9 mouse cellular contexts compared by ENCODE assay signal in genomic region chr8:84634849-84635304, GRCm38 (mm10). TPM values are rescaled to one million over a fixed set of nuclear protein-coding genes. Genes with fewer than 3 reads are reported as not detected.
A peak's percentile ranks its signal among the peaks of the same experiment; 100 is the strongest.
DNase-seq lines count a peak whose midpoint lies in the region; ATAC-seq and TF ChIP-seq lines count a peak whose summit lies in the region.
"Had no signal": no experiment of that assay in that cellular context is flagged by ENCODE, and none has a peak within 500 bp of the region (broad histone marks: within the 10 kb centered on the region; RNA-seq: fewer than 3 reads in every experiment).

No protein-coding gene starts in this region.

- 0 out of 2 replicates have a peak overlapping the region, but pooled peaks have one; percentile 5 for H3K9ac ChIP-seq in forebrain, embryonic 12.5 days
- no peak overlapping the region for H3K9ac ChIP-seq in liver, embryonic 11.5 days (ENCODE audit: low read depth, low read length)
- H3K9ac ChIP-seq: liver, embryonic 14.5 days had no signal

- no peaks in the 10 kb centered on the region for H3K27me3 ChIP-seq in forebrain, embryonic 12.5 days
- no peaks in the 10 kb centered on the region for H3K27me3 ChIP-seq in myocyte (ENCODE audit: control insufficient read depth, insufficient read depth, insufficient read length)
- no peaks in the 10 kb centered on the region for H3K27me3 ChIP-seq in liver, embryonic 11.5 days (replicated peaks; ENCODE audit: control insufficient read depth, insufficient read depth, low read length)

- intact Hi-C loops in heart, postnatal 36 days (cut with DNase I), result loop anchor here (5.0 kb wide), 1 partner anchor 43 kb away; no protein-coding TSS in a partner anchor

- no peak overlapping the region for H3K4me3 ChIP-seq in forebrain, embryonic 12.5 days (replicated peaks)
- no peak overlapping the region for H3K4me3 ChIP-seq in myocyte
- no peak overlapping the region for H3K4me3 ChIP-seq in liver, embryonic 11.5 days (ENCODE audit: low read depth, low read length)

- 38% methylated on average over 9 of the region's 9 CpGs for WGBS in forebrain, embryonic 12.5 days
- WGBS in liver, embryonic 11.5 days, result 70% methylated on average over 9 of the region's 9 CpGs

- peaks cover 37% of the 10 kb centered on the region for H3K4me1 ChIP-seq in forebrain, embryonic 12.5 days
- no peaks in the 10 kb centered on the region; the same call in 1 of the 2 replicates for H3K4me1 ChIP-seq in liver, embryonic 11.5 days (replicated peaks; ENCODE audit: control insufficient read depth, insufficient read depth, low read length)

- no peak overlapping the region for H3ac ChIP-seq in myocyte (ENCODE audit: control insufficient read depth, insufficient read length)

- no peak overlapping the region for H3K4me2 ChIP-seq in forebrain, embryonic 12.5 days
- no peak overlapping the region for H3K4me2 ChIP-seq in myocyte (ENCODE audit: low read depth)
- H3K4me2 ChIP-seq in liver, embryonic 11.5 days, result no peak overlapping the region

- no peaks in the 10 kb centered on the region for H3K9me3 ChIP-seq in forebrain, embryonic 12.5 days
- H3K9me3 ChIP-seq in liver, embryonic 11.5 days (ENCODE audit: control insufficient read depth, low read length), result no peaks in the 10 kb centered on the region

- H3K79me2 ChIP-seq in myocyte (ENCODE audit: control insufficient read depth, insufficient read depth), result no peaks in the 10 kb centered on the region

- TF ChIP-seq POLR2A in myocyte (IDR thresholded peaks at IDR 0.05; ENCODE audit: insufficient read length, low read depth), result no peak

- ATAC-seq in forebrain, embryonic 12.5 days (ENCODE audit: low FRiP score), result peak; percentile 18; the same call in 1 of the 2 replicates
- no peak for ATAC-seq in liver, embryonic 11.5 days (replicated peaks; ENCODE audit: low FRiP score)

- DNase-seq in kidney, postnatal 14 days, result peak; percentile 21
- no peak for DNase-seq in kidney, postnatal 25 days
- peak; percentile 80 to 85 for DNase-seq in adrenal gland, postnatal 36 days
- peak; percentile 59 for DNase-seq in heart, postnatal 36 days
- no peak for DNase-seq in liver, embryonic 11.5 days (ENCODE audit: low spot score)
- no peak for DNase-seq in thymus, postnatal 0 days (ENCODE audit: low spot score)

- peaks cover 4% of the 10 kb centered on the region; the same call in 1 of the 2 replicates for H3K36me3 ChIP-seq in forebrain, embryonic 12.5 days (replicated peaks)
- H3K36me3 ChIP-seq in myocyte (ENCODE audit: control insufficient read depth, insufficient read depth), result no peaks in the 10 kb centered on the region
- H3K36me3 ChIP-seq in liver, embryonic 11.5 days (ENCODE audit: control insufficient read depth, insufficient read depth, low read length), result no peaks in the 10 kb centered on the region

- H3K27ac ChIP-seq in forebrain, embryonic 12.5 days, result peak overlapping the region; percentile 72
- no peak overlapping the region for H3K27ac ChIP-seq in liver, embryonic 11.5 days (ENCODE audit: low read depth, low read length)
- H3K27ac ChIP-seq: liver, embryonic 14.5 days had no signal

TF ChIP-seq in myocyte, 11 proteins besides CTCF, POLR2A, EP300 and RAD21:
- TF ChIP-seq CEBPB (IDR thresholded peaks at IDR 0.05; ENCODE audit: insufficient read depth, poor library complexity, severe bottlenecking) (peak; percentile 45; the same call in 1 of the 2 replicates), REST (IDR thresholded peaks at IDR 0.05; ENCODE audit: insufficient read depth, insufficient read length) (no peak)
TF ChIP-seq in myocyte: peak in this region for 1.

RNA-seq across cellular contexts. Expression of gene Ier2, which starts 27.8 kb away (rescaled TPM):
- total RNA-seq in adrenal gland, postnatal 36 days (2021), result 10 to 100 TPM; 33.9 to 37.4 TPM
- 53.7 and 62.2 TPM in 2 replicates for polyA plus RNA-seq in forebrain, embryonic 12.5 days (2016; fragmentation: Nextera tagmentation; extraction: Ambion mirVana)
- 10 to 100 TPM; 12.6 to 16.5 TPM for total RNA-seq in heart, postnatal 36 days (2021)
- polyA plus RNA-seq in myocyte (2012; fragmentation: generic; extraction: Trizol), result 75.7 TPM
- 46.5 and 50.1 TPM in 2 replicates for polyA plus RNA-seq in liver, embryonic 11.5 days (2014; fragmentation: Nextera tagmentation; extraction: Ambion mirVana)
- 76.9 and 86.0 TPM in 2 replicates for polyA plus RNA-seq in thymus, postnatal 0 days (2015; fragmentation: Nextera tagmentation; extraction: Ambion mirVana)

RNA-seq across cellular contexts. Expression of gene Trmt1, which starts 51.2 kb away (rescaled TPM):
- 10 to 100 TPM; 63.8 to 83.7 TPM for total RNA-seq in adrenal gland, postnatal 36 days (2021)
- 55.4 and 59.6 TPM in 2 replicates for polyA plus RNA-seq in forebrain, embryonic 12.5 days (2016; fragmentation: Nextera tagmentation; extraction: Ambion mirVana)
- 10 to 100 TPM; 36.1 to 39.2 TPM for total RNA-seq in heart, postnatal 36 days (2021)
- polyA plus RNA-seq in myocyte (2012; fragmentation: generic; extraction: Trizol), result 94.4 TPM
- 94.1 and 95.6 TPM in 2 replicates for polyA plus RNA-seq in liver, embryonic 11.5 days (2014; fragmentation: Nextera tagmentation; extraction: Ambion mirVana)
- 50.0 and 51.5 TPM in 2 replicates for polyA plus RNA-seq in thymus, postnatal 0 days (2015; fragmentation: Nextera tagmentation; extraction: Ambion mirVana)

RNA-seq across cellular contexts. Expression of gene Nacc1, which starts 52.8 kb away (rescaled TPM):
- total RNA-seq in adrenal gland, postnatal 36 days (2021), result 10 to 100 TPM; 73.9 to 80.0 TPM
- 22.8 and 26.6 TPM in 2 replicates for polyA plus RNA-seq in forebrain, embryonic 12.5 days (2016; fragmentation: Nextera tagmentation; extraction: Ambion mirVana)
- total RNA-seq in heart, postnatal 36 days (2021), result 10 to 100 TPM; 27.3 to 30.1 TPM
- polyA plus RNA-seq in myocyte (2012; fragmentation: generic; extraction: Trizol), result 56.1 TPM
- 23.0 and 25.2 TPM in 2 replicates for polyA plus RNA-seq in liver, embryonic 11.5 days (2014; fragmentation: Nextera tagmentation; extraction: Ambion mirVana)
- 12.1 TPM in 2 replicates for polyA plus RNA-seq in thymus, postnatal 0 days (2015; fragmentation: Nextera tagmentation; extraction: Ambion mirVana)

Comparison
In these comparisons a context has a peak if more than half of its experiments do, and no peak if none do; other contexts are left out.
1. DNase-seq: peak in kidney, postnatal 14 days (single experiment), adrenal gland, postnatal 36 days (2 of 2) and heart, postnatal 36 days (2 of 2); none in kidney, postnatal 25 days (0 of 2), liver, embryonic 11.5 days (single experiment) and thymus, postnatal 0 days (single experiment).